Mouse (Mus musculus) limb, embryonic 12.5 days (tissue): ENCODE measurements at regions not wholly inside any gene's neighbourhood (a gene's known extent, or its start where the extent isn't known, plus 50 kb on each side); places are given as distances from the start of the nearest gene placed in this dataset.

ENCODE experiments used
- ATAC-seq: fragments of 200-750 bp; cut with Nextera tagmentation; 2 replicates; pipeline ENCODE4 v1.8.0; 2017; ENCODE audit warnings: low read depth, moderate TSS enrichment; ENCODE audit not compliant: insufficient number of reproducible peaks, insufficient read depth, low FRiP score, low TSS enrichment
- H3K27ac ChIP-seq: fragments of 300-500 bp; sonication (generic); 2 replicates; pipeline ENCODE4 v1.5.1; 2016; ENCODE audit warnings: mild to moderate bottlenecking, moderate library complexity
- H3K27me3 ChIP-seq: fragments of 300-500 bp; sonication (generic); 2 replicates; pipeline ENCODE4 v1.6.1; 2016; ENCODE audit warnings: mild to moderate bottlenecking, moderate library complexity
- H3K36me3 ChIP-seq: fragments of 300-500 bp; sonication (generic); 2 replicates; pipeline ENCODE4 v1.6.1; 2016; ENCODE audit warnings: mild to moderate bottlenecking, moderate library complexity
- H3K4me1 ChIP-seq: fragments of 300-500 bp; sonication (generic); replicated peaks from 2 replicates; pipeline ENCODE4 v1.6.1; 2016
- H3K4me2 ChIP-seq: fragments of 300-500 bp; sonication (generic); 2 replicates; pipeline ENCODE4 v1.6.1; 2016; ENCODE audit warnings: mild to moderate bottlenecking, moderate library complexity
- H3K4me3 ChIP-seq: fragments of 300-500 bp; sonication (generic); replicated peaks from 2 replicates; pipeline ENCODE4 v1.5.1; 2016; ENCODE audit warnings: mild to moderate bottlenecking
- H3K9ac ChIP-seq: fragments of 300-500 bp; sonication (generic); replicated peaks from 2 replicates; pipeline ENCODE4 v1.6.1; 2016; ENCODE audit warnings: mild to moderate bottlenecking, moderate library complexity
- H3K9me3 ChIP-seq: fragments of 300-500 bp; sonication (generic); 2 replicates; pipeline ENCODE4 v1.6.1; 2016; ENCODE audit warnings: mild to moderate bottlenecking, moderate library complexity
- WGBS: fragments of 180-500 bp; shearing (Covaris S2); methylation state at CpG from one replicate; pipeline ENCODE4 v1.1.7; 2016; 5-methylcytosine and 5-hydroxymethylcytosine counted together

DNA sequence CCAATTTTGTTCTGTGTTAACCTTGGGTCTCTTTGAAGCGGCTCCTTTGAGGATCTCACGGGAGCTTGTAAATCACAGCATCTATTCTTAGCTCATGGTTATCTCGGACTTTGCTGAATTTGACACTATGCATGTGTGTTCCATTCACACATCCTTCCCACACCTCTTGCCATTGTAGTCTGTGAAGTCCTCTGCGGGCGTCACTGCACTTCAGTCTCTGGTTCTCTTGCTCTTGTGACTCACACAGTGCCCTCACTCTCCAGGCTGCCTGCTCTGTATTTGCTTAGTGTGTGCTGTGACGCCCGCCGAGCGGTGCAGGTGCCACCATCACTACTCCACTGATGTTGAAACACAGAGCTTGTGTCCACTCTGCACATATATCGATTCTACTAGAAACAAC is 1271.2 kb downstream of the Synb start:
- Histone ChIP-seq H3K36me3 (no peaks in the 10 kb centered on the region), H3K4me2 (no peak overlapping the region), H3K9me3 (no peaks in the 10 kb centered on the region), H3K27me3 (no peaks in the 10 kb centered on the region), H3K27ac (no peak overlapping the region), H3K4me1 (no peaks in the 10 kb centered on the region), H3K4me3 (no peak overlapping the region), H3K9ac (no peak overlapping the region)
- no peak for ATAC-seq
- 79% methylated on average over 10 of the region's 10 CpGs for WGBS

GRCm38 (mm10) chr14:68021240-68021639 is 1272.9 kb downstream of the Synb start:
- 78% methylated on average over 7 of the region's 7 CpGs for WGBS
- no peak overlapping the region for H3K4me3 ChIP-seq
- no peak for ATAC-seq

GRCm38 (mm10) chr14:68020769-68021168 is 1273.3 kb downstream of the Synb start:
- no peaks in the 10 kb centered on the region for H3K9me3 ChIP-seq
- WGBS: 91% methylated on average over 6 of the region's 6 CpGs
- no peak overlapping the region for H3K27ac ChIP-seq
- H3K9ac ChIP-seq: no peak overlapping the region
- no peak for ATAC-seq
- H3K27me3 ChIP-seq: no peaks in the 10 kb centered on the region
- H3K4me2 ChIP-seq: no peak overlapping the region
- no peak overlapping the region for H3K4me3 ChIP-seq
- no peaks in the 10 kb centered on the region for H3K36me3 ChIP-seq
- H3K4me1 ChIP-seq: no peaks in the 10 kb centered on the region

More at GRCm38 (mm10) chr14:68021240-68021639, 1272.9 kb downstream of the Synb start:
- Histone ChIP-seq H3K9ac (no peak overlapping the region), H3K27me3 (no peaks in the 10 kb centered on the region), H3K4me2 (no peak overlapping the region), H3K4me1 (no peaks in the 10 kb centered on the region), H3K27ac (no peak overlapping the region), H3K9me3 (no peaks in the 10 kb centered on the region), H3K36me3 (no peaks in the 10 kb centered on the region)

GRCm38 (mm10) chr14:68018686-68019085 is 1275.4 kb downstream of the Synb start:
- no peaks in the 10 kb centered on the region for H3K27me3 ChIP-seq
- no peaks in the 10 kb centered on the region; the same call in 1 of the 2 replicates for H3K9me3 ChIP-seq
- H3K4me1 ChIP-seq: no peaks in the 10 kb centered on the region
- no peak overlapping the region for H3K27ac ChIP-seq
- no peak overlapping the region for H3K4me3 ChIP-seq
- H3K9ac ChIP-seq: no peak overlapping the region
- ATAC-seq: no peak
- no peak overlapping the region for H3K4me2 ChIP-seq
- no peaks in the 10 kb centered on the region for H3K36me3 ChIP-seq

GRCm38 (mm10) chr14:67996790-67997417 is 1297.2 kb downstream of the Synb start:
- WGBS: 90% methylated on average over 7 of the region's 7 CpGs
- peaks cover 16% of the 10 kb centered on the region for H3K27me3 ChIP-seq
- no peak overlapping the region for H3K4me3 ChIP-seq
- no peak for ATAC-seq
- H3K4me1 ChIP-seq: no peaks in the 10 kb centered on the region
- no peak overlapping the region for H3K4me2 ChIP-seq
- H3K36me3 ChIP-seq: no peaks in the 10 kb centered on the region
- no peak overlapping the region for H3K9ac ChIP-seq
- no peaks in the 10 kb centered on the region for H3K9me3 ChIP-seq
- H3K27ac ChIP-seq: no peak overlapping the region

DNA sequence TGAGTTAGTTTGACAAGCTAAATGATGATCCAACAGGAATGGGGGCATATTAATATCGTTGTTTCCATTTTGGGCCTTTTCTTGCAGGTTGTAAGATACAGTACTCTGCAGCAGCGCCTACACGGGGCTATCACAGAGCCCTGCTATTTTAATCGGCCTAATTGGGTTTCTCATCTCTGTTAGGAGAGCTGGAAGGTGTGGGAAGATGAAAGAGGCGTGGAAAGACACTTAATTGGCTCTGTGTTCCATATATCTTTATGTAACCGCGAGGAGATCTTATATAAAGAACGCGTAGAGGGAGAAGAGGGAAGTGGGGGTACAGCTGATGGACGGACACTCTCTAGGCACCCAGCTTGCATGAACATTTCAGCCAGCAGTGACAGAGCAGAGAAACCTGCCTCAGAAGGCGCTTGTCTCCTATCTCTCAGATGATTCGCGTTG is 1300.5 kb downstream of the Synb start:
- Histone ChIP-seq H3K27ac (no peak overlapping the region), H3K4me2 (peak overlapping the region; percentile 28; the same call in 1 of the 2 replicates), H3K9ac (no peak overlapping the region), H3K4me3 (no peak overlapping the region), H3K36me3 (no peaks in the 10 kb centered on the region), H3K4me1 (no peaks in the 10 kb centered on the region), H3K27me3 (peaks cover 16% of the 10 kb centered on the region), H3K9me3 (no peaks in the 10 kb centered on the region)
- 61% methylated on average over 13 of the region's 13 CpGs for WGBS
- ATAC-seq: no peak

GRCm38 (mm10) chr14:67993142-67993541 is 1301.0 kb downstream of the Synb start:
- no peak overlapping the region for H3K27ac ChIP-seq
- WGBS: 15% methylated on average over 8 of the region's 8 CpGs
- H3K9me3 ChIP-seq: no peaks in the 10 kb centered on the region
- H3K9ac ChIP-seq: no peak overlapping the region
- no peaks in the 10 kb centered on the region for H3K4me1 ChIP-seq
- ATAC-seq: no peak
- no peaks in the 10 kb centered on the region for H3K36me3 ChIP-seq
- no peak overlapping the region for H3K4me3 ChIP-seq
- H3K4me2 ChIP-seq: peak overlapping the region; percentile 28; the same call in 1 of the 2 replicates
- peaks cover 16% of the 10 kb centered on the region for H3K27me3 ChIP-seq

GRCm38 (mm10) chr14:67992088-67992487 is 1302.0 kb downstream of the Synb start:
- WGBS: 69% methylated on average over 6 of the region's 6 CpGs
- peaks cover 16% of the 10 kb centered on the region for H3K27me3 ChIP-seq
- no peak overlapping the region for H3K27ac ChIP-seq

DNA sequence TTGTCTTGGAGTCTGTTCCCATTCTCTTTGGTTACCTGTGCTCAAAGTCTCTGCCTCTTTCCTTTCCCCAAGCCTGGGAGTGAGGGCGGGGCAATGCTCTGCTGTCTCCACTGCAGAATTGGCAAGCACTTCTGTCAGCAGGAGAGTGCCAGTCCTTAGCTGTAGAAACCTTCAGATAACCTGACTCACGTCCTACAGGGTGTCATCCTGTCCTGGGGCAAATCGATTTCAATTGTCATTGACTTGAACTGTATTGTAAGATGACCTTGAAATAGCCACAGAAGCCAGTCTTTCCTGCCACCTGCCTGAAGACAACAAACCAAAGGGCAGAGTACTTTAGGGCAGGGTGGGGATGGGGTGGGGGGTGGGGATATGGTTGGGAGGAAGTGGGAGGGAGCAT is 1303.8 kb downstream of the Synb start:
- Histone ChIP-seq H3K27ac (no peak overlapping the region), H3K4me1 (no peaks in the 10 kb centered on the region), H3K36me3 (no peaks in the 10 kb centered on the region), H3K4me3 (no peak overlapping the region), H3K4me2 (no peak overlapping the region), H3K9ac (no peak overlapping the region), H3K27me3 (peaks cover 13% of the 10 kb centered on the region), H3K9me3 (no peaks in the 10 kb centered on the region)
- WGBS: 69% methylated on average over 3 of the region's 3 CpGs
- ATAC-seq: no peak

More at GRCm38 (mm10) chr14:67992088-67992487, 1302.0 kb downstream of the Synb start:
- Histone ChIP-seq H3K9ac (no peak overlapping the region), H3K4me3 (no peak overlapping the region), H3K4me2 (no peak overlapping the region), H3K4me1 (no peaks in the 10 kb centered on the region), H3K9me3 (no peaks in the 10 kb centered on the region), H3K36me3 (no peaks in the 10 kb centered on the region)
- ATAC-seq: no peak
